Mouse (Mus musculus) midbrain, embryonic 14.5 days (tissue): ENCODE data around the gene Ptpn23. TPM values are rescaled to one million over a fixed set of nuclear protein-coding genes. Genes with fewer than 3 reads are reported as not detected.

Experiments
- ATAC-seq: fragments of 200-750 bp; cut with Nextera tagmentation; 2 replicates; pipeline ENCODE4 v1.8.0; 2017; ENCODE audit warnings: moderate number of reproducible peaks, moderate library complexity; ENCODE audit not compliant: low FRiP score, low TSS enrichment
- DNase-seq: peaks from one replicate; pipeline ENCODE4 v3.0.0-alpha.2; 2015
- H3K27ac ChIP-seq: fragments of 300-500 bp; sonication (generic); replicated peaks from 2 replicates; pipeline ENCODE4 v1.5.1; 2014; ENCODE audit warnings: mild to moderate bottlenecking, low read depth, low read length, moderate library complexity
- H3K27me3 ChIP-seq: fragments of 300-500 bp; sonication (generic); 2 replicates; pipeline ENCODE4 v1.6.1; 2014; ENCODE audit warnings: low read length, control low read depth, mixed read lengths; ENCODE audit not compliant: control insufficient read depth, insufficient read depth
- H3K36me3 ChIP-seq: fragments of 300-500 bp; sonication (generic); 2 replicates; pipeline ENCODE4 v1.6.1; 2014; ENCODE audit warnings: low read length, control low read depth; ENCODE audit not compliant: control insufficient read depth, insufficient read depth
- H3K4me1 ChIP-seq: fragments of 300-500 bp; sonication (generic); 2 replicates; pipeline ENCODE4 v1.6.1; 2014; ENCODE audit warnings: mild to moderate bottlenecking, antibody characterized with exemption, low read length, control low read depth; ENCODE audit not compliant: control insufficient read depth, insufficient read depth
- H3K4me2 ChIP-seq: fragments of 300-500 bp; sonication (generic); 2 replicates; pipeline ENCODE4 v1.6.1; 2014; ENCODE audit warnings: mild to moderate bottlenecking, low read length, moderate library complexity
- H3K4me3 ChIP-seq: fragments of 300-500 bp; sonication (generic); replicated peaks from 2 replicates; pipeline ENCODE4 v1.5.1; 2014; ENCODE audit warnings: low read depth, low read length
- H3K9ac ChIP-seq: fragments of 300-500 bp; sonication (generic); replicated peaks from 2 replicates; pipeline ENCODE4 v1.6.1; 2014; ENCODE audit warnings: mild to moderate bottlenecking, low read length, moderate library complexity
- H3K9me3 ChIP-seq: fragments of 300-500 bp; sonication (generic); 2 replicates; pipeline ENCODE4 v1.6.1; 2016; ENCODE audit warnings: low read length, control low read depth, mixed read lengths; ENCODE audit not compliant: control insufficient read depth
- WGBS: fragments of 180-500 bp; shearing (Covaris S2); extraction: QIAGEN DNeasy Blood & Tissue Kit; methylation state at CpG from one replicate; pipeline ENCODE4 v1.1.7; 2014; 5-methylcytosine and 5-hydroxymethylcytosine counted together
- polyA plus RNA-seq: library from polyadenylated mRNA; unstranded; fragments of >200 nt; fragmentation: Nextera tagmentation; extraction: Ambion mirVana; gene quantifications from 2 replicates; pipeline ENCODE4 v1.2.1, GENCODE M21; 2014

The Ptpn23 gene
- polyA plus RNA-seq, 1 experiment from 2014 or later, result 22.1 TPM

DNA sequence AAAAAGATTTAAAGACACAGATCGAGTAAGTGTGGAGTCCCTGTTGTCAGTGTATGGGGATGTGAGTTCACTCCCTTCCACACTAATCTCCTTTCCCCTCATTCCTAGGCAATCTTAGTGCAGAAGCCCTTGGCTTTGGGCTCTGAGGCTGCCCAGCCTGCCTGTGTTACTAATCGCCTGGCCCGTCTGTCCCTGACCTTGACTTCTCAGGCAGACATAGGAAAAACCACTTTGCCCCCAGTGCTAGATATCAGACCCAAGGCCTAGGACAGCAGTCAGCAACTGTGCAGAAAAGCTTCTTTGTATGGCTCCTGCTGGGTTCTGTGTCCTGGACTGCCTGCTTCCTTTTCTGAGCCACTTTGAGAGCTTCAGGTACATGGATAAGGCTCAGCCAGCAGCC is 32.3 kb downstream of the Ptpn23 start:
- DNase-seq, result no peak
- Histone ChIP-seq H3K9ac (no peak overlapping the region), H3K4me1 (no peaks in the 10 kb centered on the region), H3K27ac (no peak overlapping the region), H3K4me2 (no peak overlapping the region), H3K36me3 (peaks cover 64% of the 10 kb centered on the region), H3K27me3 (no peaks in the 10 kb centered on the region), H3K4me3 (no peak overlapping the region), H3K9me3 (no peaks in the 10 kb centered on the region)
- ATAC-seq, result no peak
- WGBS, result 94% methylated on average over 3 of the region's 3 CpGs

DNA sequence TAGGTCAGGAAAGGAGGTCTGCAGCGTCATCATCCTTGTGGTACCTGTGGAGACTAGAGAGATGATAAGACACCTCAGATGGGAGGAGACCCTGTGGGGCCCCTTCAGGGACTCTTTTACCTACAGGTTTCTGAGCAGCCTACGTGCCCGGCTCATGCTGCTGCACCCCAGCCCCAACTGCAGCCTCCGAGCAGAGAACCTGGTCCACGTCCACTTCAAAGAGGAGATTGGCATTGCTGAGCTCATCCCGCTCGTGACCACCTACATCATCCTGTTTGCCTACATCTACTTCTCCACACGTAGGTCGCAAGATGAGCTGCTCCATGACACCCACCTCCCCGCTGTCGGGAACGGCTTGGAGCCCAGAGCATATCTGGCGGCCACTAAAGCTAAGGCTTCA is 34.1 kb downstream of the Ptpn23 start:
- WGBS, result 93% methylated on average over 13 of the region's 13 CpGs
- no peak for DNase-seq

DNA sequence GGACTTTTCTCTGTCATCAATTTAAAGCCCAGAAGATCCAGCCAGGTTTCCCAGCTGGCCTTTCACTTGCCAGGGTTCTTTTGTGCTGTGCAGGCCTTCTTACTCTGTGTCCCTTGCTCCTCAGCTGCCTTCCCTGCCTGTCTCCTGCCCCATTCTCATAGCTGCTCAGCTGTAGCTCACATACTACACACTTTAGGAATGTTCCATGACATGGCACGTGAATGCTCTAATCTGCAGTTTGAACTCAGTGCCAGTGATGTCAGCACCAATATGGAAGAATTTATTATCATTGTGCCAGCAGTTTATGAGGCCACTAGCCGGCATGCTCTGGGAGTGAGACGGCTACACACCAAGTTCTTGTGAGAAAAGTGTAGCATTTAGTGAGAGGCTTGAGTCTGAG is 38.2 kb downstream of the Ptpn23 start:
- H3K9ac ChIP-seq, result no peak overlapping the region
- no peak overlapping the region for H3K27ac ChIP-seq
- peaks cover 34% of the 10 kb centered on the region for H3K36me3 ChIP-seq
- H3K4me1 ChIP-seq, result no peaks in the 10 kb centered on the region
- H3K9me3 ChIP-seq, result no peaks in the 10 kb centered on the region
- H3K27me3 ChIP-seq, result no peaks in the 10 kb centered on the region
- no peak for ATAC-seq
- 93% methylated on average over 3 of the region's 3 CpGs for WGBS
- H3K4me2 ChIP-seq, result no peak overlapping the region
- no peak overlapping the region for H3K4me3 ChIP-seq
- DNase-seq, result no peak

More for the DNA sequence above, 34.1 kb downstream of the Ptpn23 start:
- Histone ChIP-seq H3K27ac (no peak overlapping the region), H3K4me2 (no peak overlapping the region), H3K27me3 (no peaks in the 10 kb centered on the region), H3K4me1 (no peaks in the 10 kb centered on the region), H3K9ac (no peak overlapping the region), H3K36me3 (peaks cover 53% of the 10 kb centered on the region), H3K9me3 (no peaks in the 10 kb centered on the region), H3K4me3 (no peak overlapping the region)
- ATAC-seq, result no peak

DNA sequence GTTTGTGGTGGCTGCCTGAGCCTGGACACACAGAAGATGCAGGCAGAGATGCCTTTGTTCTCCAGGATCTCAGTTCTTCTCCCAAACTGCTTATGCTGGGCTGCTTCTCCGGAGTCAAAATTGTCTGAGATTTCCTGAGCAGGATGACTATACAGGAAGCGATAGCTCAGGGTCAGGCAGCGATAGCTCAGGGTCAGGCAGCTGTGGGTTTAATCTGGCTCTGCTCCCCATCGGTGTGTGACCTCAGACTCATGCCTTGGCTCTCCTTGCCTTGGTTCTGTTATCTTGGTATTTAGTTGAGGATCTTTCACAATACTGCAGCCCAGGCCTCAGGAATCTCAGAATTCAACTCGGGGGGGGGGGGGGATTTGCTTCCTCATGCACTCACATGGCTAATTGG is 41.3 kb downstream of the Ptpn23 start:
- DNase-seq, result no peak
- Histone ChIP-seq H3K4me1 (no peaks in the 10 kb centered on the region), H3K4me3 (no peak overlapping the region), H3K36me3 (peaks cover 32% of the 10 kb centered on the region), H3K27me3 (no peaks in the 10 kb centered on the region), H3K27ac (no peak overlapping the region), H3K4me2 (no peak overlapping the region), H3K9me3 (no peaks in the 10 kb centered on the region), H3K9ac (no peak overlapping the region)
- no peak for ATAC-seq
- WGBS, result 84% methylated on average over 5 of the region's 5 CpGs

DNA sequence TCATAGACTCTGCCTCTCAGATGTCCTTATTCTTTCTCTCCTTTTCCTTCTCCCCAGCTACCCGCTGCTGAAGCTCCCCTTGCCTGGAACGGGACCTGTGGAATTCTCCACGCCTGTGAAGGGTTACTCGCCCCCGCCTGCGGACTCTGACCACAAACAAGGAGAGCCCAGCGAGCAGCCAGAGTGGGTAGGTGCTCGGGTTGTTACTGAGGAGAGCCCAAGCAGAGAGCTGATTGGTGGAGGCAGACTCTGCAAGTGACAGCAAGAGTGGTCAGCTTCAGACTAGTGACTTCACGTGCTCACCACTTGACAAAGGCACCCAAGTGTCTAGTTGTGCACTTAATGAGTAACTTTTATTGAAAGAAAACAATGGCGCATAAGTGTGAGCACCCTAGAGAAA is 45.7 kb downstream of the Ptpn23 start:
- ATAC-seq, result no peak
- H3K4me3 ChIP-seq, result no peak overlapping the region
- WGBS, result 89% methylated on average over 10 of the region's 10 CpGs

DNA sequence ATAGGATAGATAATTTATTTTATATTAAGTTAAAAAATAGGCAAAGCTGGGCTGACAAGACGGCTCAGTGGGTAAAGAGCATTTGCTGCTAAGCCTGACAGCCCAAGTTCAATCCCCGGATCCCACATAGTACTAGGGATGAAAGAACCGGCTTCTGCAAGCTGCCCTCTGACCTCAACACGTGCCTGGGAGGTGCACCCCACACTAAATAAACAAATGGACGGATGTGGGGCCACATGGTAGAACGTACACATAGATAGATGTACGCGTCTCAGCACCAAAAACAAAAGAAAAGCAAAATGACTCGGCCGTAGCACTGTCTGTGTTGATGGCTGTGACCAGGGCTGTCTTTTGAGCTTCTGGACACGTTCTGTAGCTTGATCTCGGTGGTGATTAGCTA is 46.7 kb downstream of the Ptpn23 start:
- Histone ChIP-seq H3K4me2 (no peak overlapping the region), H3K9me3 (no peaks in the 10 kb centered on the region), H3K4me1 (no peaks in the 10 kb centered on the region), H3K27me3 (no peaks in the 10 kb centered on the region), H3K4me3 (no peak overlapping the region), H3K9ac (no peak overlapping the region), H3K36me3 (peaks cover 32% of the 10 kb centered on the region), H3K27ac (no peak overlapping the region)
- ATAC-seq, result no peak
- DNase-seq, result no peak
- 82% methylated on average over 12 of the region's 12 CpGs for WGBS

More for the DNA sequence above, 45.7 kb downstream of the Ptpn23 start:
- Histone ChIP-seq H3K4me1 (no peaks in the 10 kb centered on the region), H3K9ac (no peak overlapping the region), H3K27me3 (no peaks in the 10 kb centered on the region), H3K36me3 (peaks cover 30% of the 10 kb centered on the region), H3K4me2 (no peak overlapping the region), H3K9me3 (no peaks in the 10 kb centered on the region), H3K27ac (no peak overlapping the region)
- no peak for DNase-seq

DNA sequence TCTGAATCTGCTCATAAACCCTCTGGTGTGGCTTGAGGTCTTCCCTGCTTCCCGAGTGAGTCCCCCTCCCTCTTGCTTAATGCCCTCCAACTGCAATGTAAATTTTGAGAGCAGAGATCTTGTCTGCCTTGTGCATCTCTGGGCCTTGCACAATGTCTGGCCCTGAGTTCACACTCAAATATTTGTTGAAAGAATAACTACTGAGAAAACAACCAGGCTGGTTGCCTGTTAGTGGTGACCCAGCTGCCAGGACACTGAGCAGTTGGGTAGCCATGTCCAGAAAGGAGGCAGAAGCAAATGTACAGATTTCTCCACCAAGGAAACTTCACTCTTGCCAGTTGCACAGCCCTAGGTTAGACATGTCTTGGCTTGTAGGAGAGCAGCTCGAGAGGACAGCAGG is 49.7 kb downstream of the Ptpn23 start:
- Histone ChIP-seq H3K9me3 (no peaks in the 10 kb centered on the region), H3K4me3 (no peak overlapping the region), H3K4me2 (no peak overlapping the region), H3K9ac (no peak overlapping the region), H3K27me3 (no peaks in the 10 kb centered on the region), H3K27ac (no peak overlapping the region), H3K4me1 (no peaks in the 10 kb centered on the region), H3K36me3 (peaks cover 36% of the 10 kb centered on the region)
- ATAC-seq (no peak), DNase-seq (no peak)
- WGBS, result 87% methylated on average over 2 of the region's 2 CpGs

DNA sequence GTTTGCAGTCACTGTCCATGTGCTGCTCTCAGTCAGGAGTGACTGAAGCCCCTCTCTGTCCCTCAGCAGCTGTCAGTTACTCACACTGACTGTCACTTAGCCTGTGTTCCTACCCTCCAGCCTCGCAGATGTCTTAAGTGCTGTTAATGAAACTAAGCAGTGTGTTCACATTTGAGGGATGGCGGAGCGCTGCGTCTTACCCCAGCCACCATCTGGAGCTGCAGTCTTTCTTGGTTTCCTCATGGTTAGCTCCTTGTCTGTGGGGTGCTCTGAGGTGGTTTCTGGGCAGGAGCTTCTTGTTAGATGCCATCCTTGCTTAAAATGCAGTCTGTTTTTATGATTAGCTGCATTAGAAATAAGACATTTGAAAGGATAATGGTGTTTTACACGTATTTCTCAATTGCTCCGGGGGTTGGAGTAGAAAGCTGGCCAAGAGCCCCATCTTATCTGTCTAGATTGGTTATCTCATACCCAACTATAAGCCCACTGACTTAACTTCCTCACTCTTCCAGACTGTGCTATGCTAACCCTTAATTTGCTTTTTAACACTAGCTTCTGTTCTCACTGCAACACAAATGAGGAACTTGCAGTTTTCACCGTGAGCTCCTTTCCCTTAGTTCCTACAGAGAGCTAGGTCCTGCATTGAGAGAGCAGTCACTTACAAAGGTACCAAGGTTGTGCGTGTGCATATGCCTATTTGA is 55.9 kb downstream of the Ptpn23 start:
- no peak overlapping the region for H3K9ac ChIP-seq
- H3K4me1 ChIP-seq, result no peaks in the 10 kb centered on the region
- DNase-seq, result no peak
- no peaks in the 10 kb centered on the region for H3K9me3 ChIP-seq
- H3K4me2 ChIP-seq, result no peak overlapping the region
- no peak overlapping the region for H3K27ac ChIP-seq
- H3K27me3 ChIP-seq, result no peaks in the 10 kb centered on the region
- H3K4me3 ChIP-seq, result no peak overlapping the region
- ATAC-seq, result no peak
- peaks cover 21% of the 10 kb centered on the region for H3K36me3 ChIP-seq
- WGBS, result 93% methylated on average over 8 of the region's 8 CpGs

DNA sequence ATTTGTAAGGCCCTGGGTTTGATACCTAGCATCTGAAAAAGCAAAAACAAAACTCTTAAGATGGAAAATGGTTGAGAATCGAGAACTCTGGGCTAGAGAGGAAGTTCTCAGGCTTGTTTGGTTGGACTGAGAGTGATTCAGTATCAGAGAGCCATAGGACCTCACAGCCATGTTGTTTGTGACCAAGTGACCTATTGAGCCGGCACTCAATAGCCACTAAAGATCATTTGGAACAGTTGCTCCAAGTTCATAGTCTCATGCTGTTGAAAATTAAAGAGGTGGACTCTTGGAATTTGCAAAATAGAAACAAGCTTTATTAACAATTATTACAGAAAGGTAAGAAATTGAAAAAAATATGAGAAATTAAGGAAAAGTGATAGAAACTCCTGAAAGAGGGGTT is 56.7 kb downstream of the Ptpn23 start:
- no peaks in the 10 kb centered on the region for H3K4me1 ChIP-seq
- no peak overlapping the region for H3K9ac ChIP-seq
- H3K4me2 ChIP-seq, result no peak overlapping the region
- H3K4me3 ChIP-seq, result no peak overlapping the region
- WGBS, result 92% methylated on average over 2 of the region's 2 CpGs
- no peaks in the 10 kb centered on the region for H3K27me3 ChIP-seq
- no peak for DNase-seq
- peaks cover 20% of the 10 kb centered on the region for H3K36me3 ChIP-seq
- no peak for ATAC-seq
- no peaks in the 10 kb centered on the region for H3K9me3 ChIP-seq
- H3K27ac ChIP-seq, result no peak overlapping the region
